ENCODE assay signal across 9 mouse cellular contexts in the genomic region with DNA sequence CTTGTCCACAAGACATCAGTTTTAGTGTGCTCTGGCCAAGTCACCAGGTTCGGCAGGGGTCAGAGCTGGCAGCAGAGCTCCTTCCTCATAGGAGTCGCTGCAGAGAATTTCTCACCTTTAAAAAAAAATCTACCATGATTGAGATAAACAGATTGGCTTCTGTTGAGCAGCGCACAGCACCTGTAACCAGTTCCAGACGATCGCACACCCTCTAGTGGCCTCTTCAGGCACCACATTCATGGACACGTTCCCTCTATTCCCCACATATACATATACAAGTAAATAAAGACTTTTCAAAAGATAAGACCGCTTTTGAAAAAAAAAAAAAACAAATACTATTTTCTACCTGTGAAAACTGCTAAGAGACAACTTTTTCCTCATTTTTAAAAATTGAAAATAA.
DNase-seq lines count a peak whose midpoint lies in the region; ATAC-seq lines count a peak whose summit lies in the region.
"Had no signal": no experiment of that assay in that cellular context is flagged by ENCODE, and none has a peak within 500 bp of the region (broad histone marks: within the 10 kb centered on the region; RNA-seq: fewer than 3 reads in every experiment).

No protein-coding gene starts in this region.

- no peaks in the 10 kb centered on the region for H3K27me3 ChIP-seq in midbrain, embryonic 10.5 days (ENCODE audit: low read depth, poor library complexity, severe bottlenecking)
- no peaks in the 10 kb centered on the region for H3K27me3 ChIP-seq in midbrain, embryonic 16.5 days (ENCODE audit: control insufficient read depth, insufficient read depth, low read depth, low read length)
- H3K27me3 ChIP-seq: neural tube, embryonic 12.5 days had no signal

- 0 out of 2 replicates have a peak, but pooled peaks cover 3% of the 10 kb centered on the region for H3K36me3 ChIP-seq in midbrain, embryonic 10.5 days
- H3K36me3 ChIP-seq in midbrain, embryonic 16.5 days (ENCODE audit: control insufficient read depth, insufficient read depth, low read length) = no peaks in the 10 kb centered on the region
- H3K36me3 ChIP-seq: neural tube, embryonic 12.5 days had no signal

- H3K9me3 ChIP-seq in midbrain, embryonic 10.5 days (replicated peaks) = no peaks in the 10 kb centered on the region
- H3K9me3 ChIP-seq in midbrain, embryonic 16.5 days (replicated peaks; ENCODE audit: control insufficient read depth, low read length, poor library complexity, severe bottlenecking) = no peaks in the 10 kb centered on the region
- H3K9me3 ChIP-seq: neural tube, embryonic 12.5 days had no signal

- ATAC-seq in midbrain, embryonic 16.5 days = no peak

- no peak overlapping the region for H3K4me2 ChIP-seq in midbrain, embryonic 16.5 days (ENCODE audit: low read length)
- H3K4me2 ChIP-seq: neural tube, embryonic 12.5 days had no signal

- no peak overlapping the region for H3K27ac ChIP-seq in midbrain, embryonic 10.5 days (replicated peaks)
- H3K27ac ChIP-seq in midbrain, embryonic 16.5 days (ENCODE audit: low read length) = no peak overlapping the region
- H3K27ac ChIP-seq: neural tube, embryonic 12.5 days had no signal

- no peaks in the 10 kb centered on the region for H3K4me1 ChIP-seq in midbrain, embryonic 10.5 days
- H3K4me1 ChIP-seq in midbrain, embryonic 16.5 days (ENCODE audit: control insufficient read depth, insufficient read depth, low read length) = no peaks in the 10 kb centered on the region
- H3K4me1 ChIP-seq: neural tube, embryonic 12.5 days had no signal

- 25% methylated on average over 7 of the region's 7 CpGs for WGBS in midbrain, embryonic 10.5 days
- WGBS in midbrain, embryonic 16.5 days = 33% methylated on average over 7 of the region's 7 CpGs

- peak; percentile 44 for DNase-seq in midbrain, embryonic 10.5 days (ENCODE audit: low spot score)
- DNase-seq in T-cell, adult 2 months (ENCODE audit: low spot score) = peak; percentile 26
- peak; percentile 73 to 75 for DNase-seq in cerebellum, postnatal 10 days
- peak; percentile 28 for DNase-seq in frontal cortex, postnatal 25 days (ENCODE audit: low spot score in 2 of 2)
- DNase-seq in layer of hippocampus, postnatal 14 days (ENCODE audit: low spot score in 2 of 2) = peak; percentile 32 to 42
- DNase-seq in naive thymus-derived CD4-positive, alpha-beta T cell, adult 2 months (ENCODE audit: low read depth) = peak; percentile 60
- DNase-seq in yolk sac, embryonic 10.5 days (ENCODE audit: low spot score) = peak; percentile 11

- H3K9ac ChIP-seq in midbrain, embryonic 16.5 days (ENCODE audit: low read depth, low read length) = no peak overlapping the region
- H3K9ac ChIP-seq: neural tube, embryonic 12.5 days had no signal

- H3K4me3 ChIP-seq in midbrain, embryonic 10.5 days = no peak overlapping the region
- H3K4me3 ChIP-seq in midbrain, embryonic 16.5 days (ENCODE audit: low read depth, low read length) = no peak overlapping the region
- H3K4me3 ChIP-seq: neural tube, embryonic 12.5 days had no signal

Comparison
In these comparisons a context has a peak if more than half of its experiments do, and no peak if none do; other contexts are left out.
1. DNase-seq: peak in every context shown above with its lines; median percentile 74 in cerebellum, postnatal 10 days; 60 in naive thymus-derived CD4-positive, alpha-beta T cell, adult 2 months; 44 in midbrain, embryonic 10.5 days; 37 in layer of hippocampus, postnatal 14 days; 28 in frontal cortex, postnatal 25 days; 26 in T-cell, adult 2 months; 11 in yolk sac, embryonic 10.5 days.